Mouse (Mus musculus) lung, adult 2 months (tissue): ENCODE data around the gene Mb. TPM values are rescaled to one million over a fixed set of nuclear protein-coding genes. Genes with fewer than 3 reads are reported as not detected.

ENCODE experiments used
- DNase-seq: peaks from one replicate; pipeline ENCODE4 v3.0.0; 2022
- H3K4me1 ChIP-seq: fragments of 200-500 bp; 2 replicates; pipeline ENCODE4 v1.6.1; 2011; ENCODE audit warnings: low read length; ENCODE audit not compliant: control insufficient read depth, insufficient read depth
- H3K4me3 ChIP-seq: fragments of 200-500 bp; replicated peaks from 2 replicates; pipeline ENCODE3; 2011; ENCODE audit warnings: low read depth, mild to moderate bottlenecking, control low read depth, low read length; ENCODE audit errors: extremely low read depth
- CTCF ChIP-seq: fragments of 200-500 bp; IDR thresholded peaks from 2 replicates; pipeline ENCODE4 v1.5.1; 2011; ENCODE audit warnings: mild to moderate bottlenecking, low read length, control low read depth; ENCODE audit not compliant: insufficient read depth
- POLR2A ChIP-seq: fragments of 200-500 bp; IDR thresholded peaks from 2 replicates; pipeline ENCODE4 v1.6.1; 2011; ENCODE audit warnings: low read depth, mild to moderate bottlenecking, control low read depth, low read length, borderline replicate concordance; ENCODE audit errors: extremely low read depth
- WGBS: fragments of 180-500 bp; shearing (Covaris S2); methylation state at CpG from one replicate; pipeline ENCODE4 v1.1.7; 2018; 5-methylcytosine and 5-hydroxymethylcytosine counted together
- polyA plus RNA-seq: library from polyadenylated mRNA; depleted of rRNA; stranded (reverse); fragments of >200 nt; gene quantifications from 2 replicates; pipeline ENCODE4 v1.2.3, GENCODE M21; 2012

The Mb gene
- polyA plus RNA-seq, 1 experiment: 320 TPM

- no peak overlapping the region for H3K4me3 ChIP-seq
- 91% methylated on average over 3 of the region's 3 CpGs for WGBS
- no peak for TF ChIP-seq CTCF
- TF ChIP-seq POLR2A: no peak
- no peaks in the 10 kb centered on the region for H3K4me1 ChIP-seq
- no peak for DNase-seq
These were observed 29.4 kb downstream of the Mb start for GRCm38 (mm10) chr15:77021056-77021455.

GRCm38 (mm10) chr15:77020136-77020535, 30.3 kb downstream of the Mb start:
- WGBS: 79% methylated on average over 4 of the region's 4 CpGs
- no peaks in the 10 kb centered on the region for H3K4me1 ChIP-seq
- H3K4me3 ChIP-seq: no peak overlapping the region
- TF ChIP-seq POLR2A (no peak), CTCF (no peak)
- DNase-seq: no peak

- WGBS: 69% methylated on average over 7 of the region's 7 CpGs
- DNase-seq: no peak
- Histone ChIP-seq H3K4me1 (no peaks in the 10 kb centered on the region), H3K4me3 (no peak overlapping the region)
- TF ChIP-seq CTCF (no peak), POLR2A (no peak)
These were observed 30.9 kb downstream of the Mb start for GRCm38 (mm10) chr15:77019533-77019932.

GRCm38 (mm10) chr15:77018740-77019340, 31.6 kb downstream of the Mb start:
- TF ChIP-seq POLR2A (no peak), CTCF (peak; percentile 31; the same call in 1 of the 2 replicates)
- no peak for DNase-seq
- Histone ChIP-seq H3K4me3 (no peak overlapping the region), H3K4me1 (peaks cover 6% of the 10 kb centered on the region; the same call in 1 of the 2 replicates)
- WGBS: 60% methylated on average over 6 of the region's 6 CpGs

- no peak for DNase-seq
- Histone ChIP-seq H3K4me3 (no peak overlapping the region), H3K4me1 (peaks cover 7% of the 10 kb centered on the region; the same call in 1 of the 2 replicates)
- TF ChIP-seq POLR2A (no peak), CTCF (no peak)
These were observed 32.6 kb downstream of the Mb start for GRCm38 (mm10) chr15:77017897-77018296.

GRCm38 (mm10) chr15:77016509-77016908, 34.0 kb downstream of the Mb start:
- WGBS: 94% methylated on average over 6 of the region's 6 CpGs
- TF ChIP-seq CTCF (no peak), POLR2A (no peak)
- Histone ChIP-seq H3K4me3 (no peak overlapping the region), H3K4me1 (peaks cover 7% of the 10 kb centered on the region; the same call in 1 of the 2 replicates)
- DNase-seq: no peak

DNA sequence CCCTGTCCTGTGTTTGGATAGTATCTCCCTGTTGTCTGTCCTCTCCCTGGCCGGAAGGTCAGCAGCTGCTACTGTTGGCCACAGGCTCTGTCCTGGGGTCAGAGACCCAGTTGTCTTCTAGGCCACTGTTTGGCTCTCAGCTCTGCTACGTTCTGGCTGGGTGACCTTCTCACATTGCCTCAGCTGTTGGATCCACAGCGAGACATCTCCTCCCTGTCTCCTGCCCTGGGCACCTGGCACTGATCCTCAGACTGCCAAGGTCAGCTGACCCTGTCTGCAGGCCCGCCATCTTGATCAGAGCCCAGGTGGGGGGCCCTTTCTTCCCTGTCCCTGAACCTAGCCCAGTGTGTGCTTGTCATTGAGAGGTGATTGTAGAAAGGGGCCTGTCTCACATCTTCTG, 35.5 kb downstream of the Mb start:
- 69% methylated on average over 4 of the region's 4 CpGs for WGBS
- no peak for DNase-seq
- TF ChIP-seq CTCF (no peak), POLR2A (no peak)
- Histone ChIP-seq H3K4me1 (peaks cover 7% of the 10 kb centered on the region; the same call in 1 of the 2 replicates), H3K4me3 (no peak overlapping the region)

- Histone ChIP-seq H3K4me1 (peaks cover 7% of the 10 kb centered on the region; the same call in 1 of the 2 replicates), H3K4me3 (no peak overlapping the region)
- no peak for TF ChIP-seq POLR2A
- no peak for TF ChIP-seq CTCF
- no peak for DNase-seq
- 23% methylated on average over 6 of the region's 6 CpGs for WGBS
These were observed 36.0 kb downstream of the Mb start for GRCm38 (mm10) chr15:77014431-77014830.

GRCm38 (mm10) chr15:77013753-77014241, 36.7 kb downstream of the Mb start:
- TF ChIP-seq CTCF (no peak), POLR2A (no peak)
- Histone ChIP-seq H3K4me1 (peaks cover 7% of the 10 kb centered on the region; the same call in 1 of the 2 replicates), H3K4me3 (no peak overlapping the region)
- peak; percentile 16 for DNase-seq
- WGBS: 5% methylated on average over 15 of the region's 15 CpGs

- no peak for DNase-seq
- no peak overlapping the region for H3K4me3 ChIP-seq
- no peak for TF ChIP-seq CTCF
- peaks cover under 1% of the 10 kb centered on the region; the same call in 1 of the 2 replicates for H3K4me1 ChIP-seq
- WGBS: 81% methylated on average over 6 of the region's 6 CpGs
These were observed 41.6 kb downstream of the Mb start for GRCm38 (mm10) chr15:77008851-77009250.

- Histone ChIP-seq H3K4me1 (no peaks in the 10 kb centered on the region), H3K4me3 (no peak overlapping the region)
- DNase-seq: peak; percentile 30
- 6% methylated on average over 3 of the region's 3 CpGs for WGBS
- peak; percentile 93 for TF ChIP-seq CTCF
- no peak for TF ChIP-seq POLR2A
These were observed 46.6 kb downstream of the Mb start for GRCm38 (mm10) chr15:77003868-77004215.
